Mouse (Mus musculus): ENCODE results near the gene Tmprss7. TPM values are rescaled to one million over a fixed set of nuclear protein-coding genes. Genes with fewer than 3 reads are reported as not detected.

The Tmprss7 gene
- 0.40 and 0.52 TPM in 2 replicates for polyA plus RNA-seq (2015; fragmentation: Nextera tagmentation; extraction: Ambion mirVana)

GRCm38 (mm10) chr16:45693558-45693957, at the start of gene Tmprss7:
Gene Tmprss7 (minus strand): TSS chr16:45693658.
- H3K9ac ChIP-seq, result no peak within 1 kb of the TSS
- 81% methylated on average over 10 of the region's 10 CpGs for WGBS
- no peaks in the 10 kb centered on the region for H3K9me3 ChIP-seq (replicated peaks)
- no peak within 1 kb of the TSS for H3K4me2 ChIP-seq
- ATAC-seq, result no peak
- no peaks in the 10 kb centered on the region for H3K27me3 ChIP-seq
- no peak within 1 kb of the TSS for H3K4me3 ChIP-seq
- H3K4me1 ChIP-seq, result peaks cover 12% of the 10 kb centered on the region
- H3K27ac ChIP-seq, result no peak within 1 kb of the TSS
- H3K36me3 ChIP-seq (ENCODE audit: poor library complexity, severe bottlenecking), result no peaks in the 10 kb centered on the region

GRCm38 (mm10) chr16:45742615-45743476, 49.4 kb upstream of the Tmprss7 start, which contains the start of gene Abhd10:
Gene Abhd10 (minus strand): TSS chr16:45742955.
- ATAC-seq, result peak; percentile 97
- Histone ChIP-seq H3K4me1 (peaks cover 17% of the 10 kb centered on the region), H3K27me3 (no peaks in the 10 kb centered on the region), H3K4me3 (peak within 1 kb of the TSS; percentile 80), H3K4me2 (peak within 1 kb of the TSS; percentile 61), H3K9ac (peak within 1 kb of the TSS; percentile 93), H3K27ac (peak within 1 kb of the TSS; percentile 93), H3K9me3 (replicated peaks) (no peaks in the 10 kb centered on the region), H3K36me3 (ENCODE audit: poor library complexity, severe bottlenecking) (peaks cover 11% of the 10 kb centered on the region)
- WGBS, result under 1% methylated on average over 50 of the region's 51 CpGs

- ATAC-seq, result no peak
- H3K27me3 ChIP-seq, result no peaks in the 10 kb centered on the region
- H3K4me2 ChIP-seq, result no peak overlapping the region
- H3K9ac ChIP-seq, result no peak overlapping the region
- peaks cover 53% of the 10 kb centered on the region for H3K36me3 ChIP-seq (ENCODE audit: poor library complexity, severe bottlenecking)
- WGBS, result 93% methylated on average over 8 of the region's 8 CpGs
- H3K27ac ChIP-seq, result no peak overlapping the region
- H3K4me3 ChIP-seq, result no peak overlapping the region
- H3K9me3 ChIP-seq (replicated peaks), result no peaks in the 10 kb centered on the region
- H3K4me1 ChIP-seq, result peaks cover 9% of the 10 kb centered on the region
Observed at GRCm38 (mm10) chr16:45737880-45738279, 44.4 kb upstream of the Tmprss7 start.

GRCm38 (mm10) chr16:45736724-45737123, 43.3 kb upstream of the Tmprss7 start:
- 97% methylated on average over 3 of the region's 3 CpGs for WGBS
- Histone ChIP-seq H3K27me3 (no peaks in the 10 kb centered on the region), H3K4me2 (no peak overlapping the region), H3K36me3 (ENCODE audit: poor library complexity, severe bottlenecking) (peaks cover 61% of the 10 kb centered on the region), H3K4me3 (no peak overlapping the region), H3K9me3 (replicated peaks) (no peaks in the 10 kb centered on the region), H3K9ac (no peak overlapping the region), H3K27ac (no peak overlapping the region), H3K4me1 (peaks cover 9% of the 10 kb centered on the region)
- no peak for ATAC-seq

GRCm38 (mm10) chr16:45729163-45729562, 35.7 kb upstream of the Tmprss7 start:
- Histone ChIP-seq H3K9me3 (replicated peaks) (no peaks in the 10 kb centered on the region), H3K4me1 (peaks cover 5% of the 10 kb centered on the region), H3K4me2 (no peak overlapping the region), H3K27me3 (no peaks in the 10 kb centered on the region), H3K9ac (no peak overlapping the region), H3K27ac (no peak overlapping the region), H3K4me3 (no peak overlapping the region), H3K36me3 (ENCODE audit: poor library complexity, severe bottlenecking) (peaks cover 49% of the 10 kb centered on the region)
- no peak for ATAC-seq
- WGBS, result 87% methylated on average over 5 of the region's 5 CpGs

GRCm38 (mm10) chr16:45724742-45725102, 31.3 kb upstream of the Tmprss7 start:
- 3% methylated on average over 10 of the region's 10 CpGs for WGBS
- Histone ChIP-seq H3K4me3 (peak overlapping the region; percentile 70), H3K36me3 (ENCODE audit: poor library complexity, severe bottlenecking) (peaks cover 41% of the 10 kb centered on the region), H3K4me1 (peaks cover 39% of the 10 kb centered on the region), H3K9me3 (replicated peaks) (no peaks in the 10 kb centered on the region), H3K4me2 (peak overlapping the region; percentile 76), H3K27me3 (no peaks in the 10 kb centered on the region), H3K27ac (peak overlapping the region; percentile 97), H3K9ac (peak overlapping the region; percentile 95)
- peak; percentile 77 for ATAC-seq

GRCm38 (mm10) chr16:45724061-45724741, 30.7 kb upstream of the Tmprss7 start, which contains the start of gene Tagln3:
Gene Tagln3 (minus strand): TSS chr16:45724608.
- Histone ChIP-seq H3K4me3 (peak within 1 kb of the TSS; percentile 70), H3K9me3 (replicated peaks) (no peaks in the 10 kb centered on the region), H3K27ac (peak within 1 kb of the TSS; percentile 97), H3K9ac (peak within 1 kb of the TSS; percentile 95), H3K4me2 (peak within 1 kb of the TSS; percentile 76), H3K4me1 (peaks cover 41% of the 10 kb centered on the region), H3K36me3 (ENCODE audit: poor library complexity, severe bottlenecking) (peaks cover 41% of the 10 kb centered on the region), H3K27me3 (no peaks in the 10 kb centered on the region)
- ATAC-seq, result peak; percentile 90
- 0% methylated on average over 30 of the region's 30 CpGs for WGBS

- H3K4me2 ChIP-seq, result peak overlapping the region; percentile 76
- WGBS, result 34% methylated on average over 6 of the region's 6 CpGs
- peak overlapping the region; percentile 95 for H3K9ac ChIP-seq
- peaks cover 45% of the 10 kb centered on the region for H3K36me3 ChIP-seq (ENCODE audit: poor library complexity, severe bottlenecking)
- H3K4me3 ChIP-seq, result peak overlapping the region; percentile 70
- no peaks in the 10 kb centered on the region for H3K27me3 ChIP-seq
- H3K4me1 ChIP-seq, result peaks cover 41% of the 10 kb centered on the region
- H3K27ac ChIP-seq, result peak overlapping the region; percentile 97
- peak; percentile 50 for ATAC-seq
- H3K9me3 ChIP-seq (replicated peaks), result no peaks in the 10 kb centered on the region
Observed at GRCm38 (mm10) chr16:45723172-45723901, 29.9 kb upstream of the Tmprss7 start.

GRCm38 (mm10) chr16:45722460-45722951, 29.0 kb upstream of the Tmprss7 start:
- Histone ChIP-seq H3K36me3 (ENCODE audit: poor library complexity, severe bottlenecking) (peaks cover 47% of the 10 kb centered on the region), H3K9ac (peak overlapping the region; percentile 95), H3K27me3 (no peaks in the 10 kb centered on the region), H3K4me2 (peak overlapping the region; percentile 76), H3K4me1 (peaks cover 41% of the 10 kb centered on the region), H3K9me3 (replicated peaks) (no peaks in the 10 kb centered on the region), H3K4me3 (peak overlapping the region; percentile 70), H3K27ac (peak overlapping the region; percentile 97)
- no peak; the same call in 1 of the 2 replicates for ATAC-seq
- WGBS, result 55% methylated on average over 3 of the region's 3 CpGs

- Histone ChIP-seq H3K9me3 (replicated peaks) (no peaks in the 10 kb centered on the region), H3K4me2 (peak overlapping the region; percentile 76; the same call in 1 of the 2 replicates), H3K4me3 (no peak overlapping the region), H3K27ac (no peak overlapping the region), H3K36me3 (ENCODE audit: poor library complexity, severe bottlenecking) (peaks cover 70% of the 10 kb centered on the region), H3K4me1 (peaks cover 41% of the 10 kb centered on the region), H3K9ac (0 out of 2 replicates have a peak overlapping the region, but pooled peaks have one; percentile 28), H3K27me3 (no peaks in the 10 kb centered on the region)
- ATAC-seq, result no peak
- 95% methylated on average over 10 of the region's 10 CpGs for WGBS
Observed at GRCm38 (mm10) chr16:45720022-45720630, 26.7 kb upstream of the Tmprss7 start.

- Histone ChIP-seq H3K27me3 (no peaks in the 10 kb centered on the region), H3K36me3 (ENCODE audit: poor library complexity, severe bottlenecking) (peaks cover 88% of the 10 kb centered on the region), H3K4me1 (peaks cover 39% of the 10 kb centered on the region), H3K9ac (no peak overlapping the region), H3K27ac (no peak overlapping the region), H3K4me3 (no peak overlapping the region), H3K9me3 (replicated peaks) (no peaks in the 10 kb centered on the region), H3K4me2 (no peak overlapping the region)
- WGBS, result 84% methylated on average over 4 of the region's 4 CpGs
- no peak for ATAC-seq
Observed at GRCm38 (mm10) chr16:45718296-45718695, 24.8 kb upstream of the Tmprss7 start.
